Mouse (Mus musculus) cerebellum, adult (tissue): ENCODE data around the gene Izumo1.

Experiments
- ATAC-seq: cut with Nextera tagmentation; 2 replicates; pipeline ENCODE4 v1.9.2; 2017; ENCODE audit warnings: mild to moderate bottlenecking, moderate library complexity, mixed read lengths; ENCODE audit not compliant: insufficient number of reproducible peaks, low FRiP score, low TSS enrichment

Izumo1 gene

GRCm38 (mm10) chr7:45621443-45621842 is at the start of gene Izumo1:
Gene Izumo1 (plus strand): TSS chr7:45621811.
- ATAC-seq, result no peak

- ATAC-seq, result no peak
Observed at GRCm38 (mm10) chr7:45571966-45572365, 49.6 kb upstream of the Izumo1 start.

- no peak for ATAC-seq
Observed at GRCm38 (mm10) chr7:45573954-45574353, 47.7 kb upstream of the Izumo1 start.

DNA sequence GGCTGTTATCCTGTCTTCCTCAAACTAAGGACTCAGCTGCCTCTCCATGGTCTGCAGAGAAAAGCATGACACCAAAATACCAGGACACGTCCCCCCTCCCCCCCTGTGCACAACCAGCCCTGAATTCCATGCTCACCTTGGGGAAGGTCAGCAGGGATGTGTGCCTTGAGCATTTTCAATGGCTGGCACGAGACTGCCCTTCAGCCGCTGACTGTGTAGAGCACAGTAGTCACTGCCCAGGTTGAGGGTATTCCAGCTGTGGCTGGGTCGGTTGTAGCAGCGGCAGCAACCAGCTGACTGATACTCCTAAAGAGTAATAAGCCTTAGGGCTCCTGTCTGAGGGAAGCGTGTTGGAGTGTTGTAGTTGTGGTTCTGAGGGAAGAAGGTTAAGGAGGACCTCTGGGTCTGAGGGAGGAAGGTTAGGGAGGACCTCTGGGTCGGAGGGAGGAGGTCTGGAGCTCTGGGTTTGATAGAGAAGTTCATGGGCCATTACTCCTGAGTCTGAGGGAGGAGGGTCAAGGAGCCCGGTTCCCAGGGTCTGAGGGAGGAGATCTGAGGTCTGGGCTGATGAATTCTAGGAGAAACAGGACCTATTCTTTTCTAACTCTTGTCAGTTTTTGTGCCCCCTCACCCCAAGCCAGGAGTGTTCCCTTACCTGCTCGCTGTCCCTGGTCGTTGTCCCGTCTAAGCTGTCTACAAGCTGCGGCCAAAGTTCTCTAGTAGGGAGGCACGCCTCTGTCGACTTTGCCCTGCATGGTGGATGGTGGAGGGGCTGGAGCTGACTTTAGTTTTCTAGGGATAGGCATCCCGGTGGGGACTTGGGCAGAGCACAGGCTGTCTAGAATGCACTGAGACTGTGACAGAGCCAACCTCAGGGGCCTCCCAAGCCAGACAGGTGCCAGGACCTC is 46.9 kb upstream of the Izumo1 start:
- no peak for ATAC-seq

- ATAC-seq, result no peak
Observed at GRCm38 (mm10) chr7:45585923-45586322, 35.7 kb upstream of the Izumo1 start.

GRCm38 (mm10) chr7:45587631-45588592 is 33.7 kb upstream of the Izumo1 start:
- no peak for ATAC-seq

GRCm38 (mm10) chr7:45589173-45589572 is 32.4 kb upstream of the Izumo1 start:
- peak; percentile 97 for ATAC-seq

DNA sequence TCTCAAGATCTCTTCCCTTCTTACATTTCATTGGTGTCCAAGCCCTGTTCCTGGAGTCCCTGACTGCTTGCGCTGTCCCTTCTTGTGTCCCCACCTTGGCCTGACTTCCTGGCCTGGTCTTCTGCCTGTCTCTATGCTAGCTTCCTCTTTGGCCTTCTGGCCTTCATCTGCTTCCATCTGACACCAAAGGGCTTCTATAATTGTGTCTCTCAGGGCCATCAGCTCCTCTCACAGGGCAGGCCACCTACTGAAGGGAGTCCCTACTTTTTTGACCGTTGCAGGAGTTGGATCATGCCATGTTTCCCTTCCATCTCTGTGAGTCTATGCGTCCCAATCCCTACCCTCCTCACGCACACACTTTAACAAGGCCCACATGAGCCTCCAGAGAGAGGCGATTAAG is 31.7 kb upstream of the Izumo1 start:
- no peak for ATAC-seq

DNA sequence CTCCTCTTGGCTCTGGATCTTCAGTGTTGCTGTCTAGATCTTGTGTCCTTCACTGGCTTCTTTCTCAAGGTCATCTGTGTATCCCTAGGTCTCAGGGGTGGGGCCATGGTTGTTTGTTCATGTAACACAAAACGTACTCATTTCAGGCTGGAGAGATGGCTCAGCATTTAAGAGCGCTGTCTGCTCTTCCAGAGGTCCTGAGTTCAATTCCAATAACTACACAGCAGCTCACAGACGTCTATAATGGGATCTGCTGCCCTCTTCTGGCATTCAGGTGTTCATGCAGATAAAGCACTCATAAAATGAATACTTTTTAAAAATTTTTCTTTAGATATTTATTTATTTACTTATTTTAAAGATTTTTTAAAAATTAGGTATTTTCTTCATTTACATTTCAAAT is 30.7 kb upstream of the Izumo1 start:
- ATAC-seq, result no peak

GRCm38 (mm10) chr7:45591880-45592279 is 29.7 kb upstream of the Izumo1 start:
- ATAC-seq, result no peak

DNA sequence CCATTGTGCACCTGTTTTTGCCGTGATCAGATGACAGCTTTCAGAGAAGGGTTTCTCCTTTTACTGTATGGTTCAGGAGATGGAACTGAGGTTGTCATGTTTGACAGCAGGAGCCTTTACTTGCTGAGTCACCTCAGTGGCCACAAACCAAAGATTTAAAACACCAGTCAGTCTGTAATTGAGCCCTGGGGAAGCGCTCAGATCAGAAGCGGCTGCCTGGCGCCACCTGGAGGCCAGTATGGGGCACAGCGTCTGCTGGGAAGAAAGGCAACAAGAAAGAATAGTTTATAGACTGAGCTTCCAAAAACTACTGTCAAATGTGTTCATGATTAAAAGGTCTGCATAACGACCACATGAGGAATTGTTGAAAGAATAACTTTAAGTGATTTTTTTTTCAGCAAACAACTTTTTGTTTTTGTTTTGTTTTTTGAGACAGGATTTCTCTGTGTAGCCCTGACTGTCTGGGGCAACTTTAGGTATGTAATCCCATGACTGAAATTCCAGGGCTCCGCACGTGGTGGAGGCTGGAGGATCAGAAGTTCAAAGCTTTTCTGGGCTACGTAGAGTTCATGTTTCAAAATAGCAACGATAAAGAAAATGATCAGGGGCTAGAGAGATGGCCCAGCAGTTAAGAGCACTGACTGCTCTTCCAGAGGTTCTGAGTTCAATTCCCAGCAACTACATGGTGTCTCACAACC is 28.3 kb upstream of the Izumo1 start:
- no peak for ATAC-seq

DNA sequence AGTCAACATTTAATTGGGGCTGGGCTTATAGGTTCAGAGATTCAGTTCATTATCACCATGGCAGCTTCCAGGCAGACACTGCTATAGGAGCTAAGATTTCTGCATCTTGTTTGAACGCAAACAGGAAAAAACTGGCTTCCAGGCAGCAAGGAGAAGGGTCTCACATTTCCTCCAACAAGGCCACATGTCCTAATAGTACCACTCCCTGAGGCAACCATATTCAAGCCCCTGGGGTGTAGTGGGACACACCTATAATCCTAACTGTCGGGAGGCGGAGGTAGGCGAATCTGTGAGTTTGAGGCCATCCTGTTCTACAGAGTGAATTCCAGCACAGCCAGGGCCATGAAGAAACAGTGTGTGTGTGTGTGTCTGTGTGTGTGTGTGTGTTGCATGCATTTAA is 26.4 kb upstream of the Izumo1 start:
- ATAC-seq, result no peak

DNA sequence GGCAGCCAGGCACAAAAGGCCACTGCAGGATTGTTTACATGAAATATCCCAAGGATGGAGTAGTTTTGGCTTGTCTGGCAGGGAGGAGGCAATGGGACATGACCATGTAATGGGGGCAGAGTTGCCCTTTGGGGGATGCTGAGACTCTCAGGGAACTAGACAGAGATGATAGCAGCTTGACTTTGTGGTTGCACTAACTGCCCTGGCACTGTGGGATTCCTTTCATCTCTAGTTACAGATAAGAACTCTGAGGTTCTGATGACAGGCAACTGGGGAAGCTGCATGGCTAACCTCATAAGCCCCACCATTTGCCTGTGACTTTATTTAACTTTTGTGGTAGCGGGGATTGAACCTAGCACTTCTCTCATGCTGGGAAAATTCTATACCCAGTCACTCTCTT is 25.5 kb upstream of the Izumo1 start:
- ATAC-seq, result no peak

DNA sequence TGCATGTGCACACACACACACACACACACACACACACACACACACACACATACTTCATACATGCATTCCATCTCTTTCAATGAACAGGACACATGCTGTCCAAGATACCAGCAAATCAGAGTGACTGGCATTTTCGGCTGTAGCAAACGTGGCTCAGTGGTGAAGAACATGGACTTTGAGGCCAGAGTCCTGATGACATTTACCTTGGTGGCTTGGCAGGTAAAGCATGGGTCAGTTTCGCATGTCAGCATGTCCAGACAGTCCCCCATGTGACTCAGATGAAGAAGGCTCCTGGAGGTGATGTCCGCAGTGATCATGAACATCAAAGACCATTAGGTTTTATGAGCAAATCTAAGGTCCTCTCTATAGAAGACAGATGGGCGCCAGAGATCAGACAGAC is 24.6 kb upstream of the Izumo1 start:
- ATAC-seq, result no peak

- no peak for ATAC-seq
Observed at GRCm38 (mm10) chr7:45597527-45597926, 24.1 kb upstream of the Izumo1 start.

- ATAC-seq, result no peak
Observed at GRCm38 (mm10) chr7:45598960-45599879, 22.4 kb upstream of the Izumo1 start.

DNA sequence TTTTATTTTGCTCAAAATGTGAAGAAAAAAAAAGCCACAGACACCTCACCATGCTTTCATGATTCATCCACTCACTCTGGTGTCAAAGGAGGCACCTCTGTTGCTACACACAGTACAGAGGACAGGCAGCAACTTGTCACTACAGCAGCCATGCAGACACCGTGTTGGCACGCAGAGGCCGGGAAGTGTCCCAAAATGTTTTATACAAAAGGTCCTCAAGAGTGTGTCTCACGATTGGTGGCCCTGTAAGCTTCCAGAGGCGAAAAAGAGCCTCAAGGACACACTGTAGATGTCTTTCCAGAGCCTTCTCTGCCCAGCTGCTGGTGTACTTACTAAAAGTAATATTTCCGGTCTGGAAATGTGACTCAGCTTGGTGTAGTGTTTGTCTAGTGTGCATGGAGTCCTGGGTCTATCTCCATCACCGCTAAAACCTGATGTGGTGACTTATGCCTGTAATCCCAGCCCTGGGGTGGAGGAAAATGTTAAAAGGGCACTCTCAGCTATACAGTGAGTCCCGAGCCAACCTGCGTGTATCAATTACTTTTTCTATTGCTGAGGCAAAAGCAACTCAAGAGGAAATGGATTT is 15.8 kb upstream of the Izumo1 start:
- no peak for ATAC-seq

DNA sequence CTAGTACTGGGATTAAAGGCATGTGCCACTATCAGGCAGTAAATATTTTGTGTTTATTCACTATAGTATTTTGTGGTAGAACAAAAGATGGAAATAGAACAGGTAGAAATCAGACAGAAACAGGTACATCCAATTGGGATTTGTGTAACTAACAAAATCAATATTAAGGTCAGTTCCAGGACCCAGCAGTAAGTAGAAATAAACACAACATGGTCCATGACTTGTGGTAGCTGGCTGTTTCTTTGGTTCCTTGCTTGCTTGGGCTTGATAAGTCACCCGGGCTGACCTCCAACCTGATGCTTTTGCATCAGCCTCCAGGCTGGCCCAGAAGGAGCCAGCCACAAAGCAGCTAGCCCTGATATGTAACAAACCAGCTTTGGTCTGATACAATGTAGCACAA is 12.1 kb upstream of the Izumo1 start:
- ATAC-seq, result no peak

DNA sequence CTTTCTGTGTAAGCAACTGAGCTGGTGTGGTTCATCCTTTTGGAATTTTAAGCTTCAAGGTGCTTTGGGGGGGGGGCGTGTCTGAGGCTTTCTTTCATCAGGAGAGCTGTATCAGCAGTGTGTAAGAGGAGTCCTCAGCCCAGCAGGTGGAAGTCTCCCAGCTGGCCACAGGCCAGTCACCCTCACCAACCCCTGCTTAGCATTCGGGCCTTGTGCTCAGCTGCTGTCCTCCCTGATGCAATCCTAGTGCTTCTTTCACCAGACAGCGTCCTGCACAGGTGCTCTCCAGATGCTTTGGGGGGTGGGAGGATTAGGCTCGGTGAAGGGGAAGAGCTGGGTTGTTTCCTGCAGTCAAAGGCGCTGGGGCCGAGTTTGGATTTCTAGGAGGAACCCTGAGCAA is 5.3 kb upstream of the Izumo1 start:
- no peak for ATAC-seq
